Mouse (Mus musculus) olfactory bulb, adult 2 months (tissue): ENCODE results near the gene Nt5dc3.

ENCODE experiments used
- CTCF ChIP-seq: fragments of 200-500 bp; IDR thresholded peaks from 2 replicates; pipeline ENCODE4 v1.5.1; 2012; ENCODE audit warnings: low read depth, mild to moderate bottlenecking, low read length, moderate library complexity; ENCODE audit not compliant: insufficient read depth
- POLR2A ChIP-seq: fragments of 200-500 bp; IDR thresholded peaks from 2 replicates; pipeline ENCODE4 v1.6.1; 2012; ENCODE audit warnings: mild to moderate bottlenecking, low read depth, low read length, moderate library complexity; ENCODE audit not compliant: insufficient read depth

- no peak for TF ChIP-seq POLR2A
- no peak for TF ChIP-seq CTCF
Observed at GRCm38 (mm10) chr10:86777614-86778319, 1.0 kb upstream of the Nt5dc3 start.
